Mouse (Mus musculus) C3H10T1/2 (cell line): ENCODE measurements around the gene Ikzf1. TPM values are rescaled to one million over a fixed set of nuclear protein-coding genes. Genes with fewer than 3 reads are reported as not detected.

Experiments used
- polyA plus RNA-seq, 2 experiments: library from polyadenylated mRNA; unstranded; fragments of >200 nt; fragmentation: generic; extraction: Trizol; gene quantifications; one replicate each; pipeline ENCODE4 v1.2.1; 2012; ENCODE audit warnings: missing spikeins in 2 of 2

Gene Ikzf1
- not detected for polyA plus RNA-seq

GRCm38 (mm10) chr11:11684930-11685852 lies at the start of gene Ikzf1:
Ikzf1 (plus strand) TSS chr11:11685003.

GRCm38 (mm10) chr11:11808820-11809403 lies 124.1 kb downstream of the Ikzf1 start, which contains the start of gene Fignl1:
Fignl1 (minus strand) TSS chr11:11808962.

Other genes with a start within 250 kb of the Ikzf1 start
- not detected for gene Spata48, start 222.9 kb upstream of the Ikzf1 start, polyA plus RNA-seq
- gene Zpbp, start 222.6 kb upstream of the Ikzf1 start, polyA plus RNA-seq: under 1 TPM in 1 of 2 experiments, not detected in 1; 0.02 TPM
- not detected for gene 4930512M02Rik, start 57.2 kb upstream of the Ikzf1 start, polyA plus RNA-seq
- gene Fignl1, start 124.0 kb downstream of the Ikzf1 start, polyA plus RNA-seq: 1 to 10 TPM; 2.2 to 4.2 TPM
- under 1 TPM in 1 of 2 experiments, not detected in 1; 0.15 TPM for gene Ddc, start 213.1 kb downstream of the Ikzf1 start, polyA plus RNA-seq